Mouse (Mus musculus) olfactory bulb, adult 2 months (tissue): ENCODE measurements around the gene Col17a1. TPM values are rescaled to one million over a fixed set of nuclear protein-coding genes. Genes with fewer than 3 reads are reported as not detected.

Source experiments
- H3K27ac ChIP-seq: fragments of 200-500 bp; 2 replicates; pipeline ENCODE4 v1.5.1; 2012; ENCODE audit warnings: low read depth, low read length; ENCODE audit not compliant: insufficient read depth
- H3K4me1 ChIP-seq: fragments of 200-500 bp; 2 replicates; pipeline ENCODE4 v1.6.1; 2012; ENCODE audit warnings: low read length; ENCODE audit not compliant: control insufficient read depth, insufficient read depth
- H3K4me3 ChIP-seq: fragments of 200-500 bp; 2 replicates; pipeline ENCODE4 v1.5.1; 2012; ENCODE audit warnings: mild to moderate bottlenecking, low read depth, low read length, moderate library complexity; ENCODE audit not compliant: insufficient read depth
- CTCF ChIP-seq: fragments of 200-500 bp; IDR thresholded peaks from 2 replicates; pipeline ENCODE4 v1.5.1; 2012; ENCODE audit warnings: low read depth, mild to moderate bottlenecking, low read length, moderate library complexity; ENCODE audit not compliant: insufficient read depth
- POLR2A ChIP-seq: fragments of 200-500 bp; IDR thresholded peaks from 2 replicates; pipeline ENCODE4 v1.6.1; 2012; ENCODE audit warnings: mild to moderate bottlenecking, low read depth, low read length, moderate library complexity; ENCODE audit not compliant: insufficient read depth
- WGBS: fragments of 180-500 bp; shearing (Covaris S2); methylation state at CpG from one replicate; pipeline ENCODE4 v1.1.7; 2018; 5-methylcytosine and 5-hydroxymethylcytosine counted together
- polyA plus RNA-seq: library from polyadenylated mRNA; stranded (reverse); fragments of >200 nt; gene quantifications from 2 replicates; pipeline ENCODE4 v1.2.4, GENCODE M21; 2012; ENCODE audit warnings: low replicate concordance; ENCODE audit not compliant: missing spikeins, insufficient read depth, insufficient read length

Gene Col17a1
- polyA plus RNA-seq, 1 experiment, result not detected

GRCm38 (mm10) chr19:47650366-47651159, 41.3 kb downstream of the Col17a1 start:
- 84% methylated on average over 16 of the region's 16 CpGs for WGBS
- Histone ChIP-seq H3K4me1 (peaks cover 8% of the 10 kb centered on the region), H3K27ac (no peak overlapping the region), H3K4me3 (no peak overlapping the region)
- TF ChIP-seq POLR2A (no peak), CTCF (no peak)

DNA sequence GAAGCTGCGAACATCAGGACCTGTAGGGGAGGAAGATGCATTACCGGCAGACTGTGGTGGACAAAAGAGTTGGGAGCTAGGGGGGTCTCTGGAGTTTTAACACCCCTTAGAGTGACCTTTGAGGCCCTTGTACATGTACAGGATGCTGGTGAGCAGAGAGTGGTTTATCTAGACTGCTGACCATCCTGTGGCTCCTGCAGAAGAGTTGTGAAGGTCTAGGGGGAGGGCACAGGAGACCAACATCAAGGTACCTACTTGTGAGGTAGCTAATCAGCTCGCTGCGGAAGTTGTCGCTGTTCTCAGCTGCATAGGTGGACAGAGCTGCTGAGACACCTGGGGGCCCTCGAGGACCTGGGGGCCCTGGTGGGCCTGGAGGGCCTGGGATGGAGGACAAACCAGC, 42.8 kb downstream of the Col17a1 start:
- Histone ChIP-seq H3K27ac (no peak overlapping the region), H3K4me3 (no peak overlapping the region), H3K4me1 (no peaks in the 10 kb centered on the region)
- WGBS, result 96% methylated on average over 6 of the region's 6 CpGs
- TF ChIP-seq POLR2A (no peak), CTCF (no peak)

DNA sequence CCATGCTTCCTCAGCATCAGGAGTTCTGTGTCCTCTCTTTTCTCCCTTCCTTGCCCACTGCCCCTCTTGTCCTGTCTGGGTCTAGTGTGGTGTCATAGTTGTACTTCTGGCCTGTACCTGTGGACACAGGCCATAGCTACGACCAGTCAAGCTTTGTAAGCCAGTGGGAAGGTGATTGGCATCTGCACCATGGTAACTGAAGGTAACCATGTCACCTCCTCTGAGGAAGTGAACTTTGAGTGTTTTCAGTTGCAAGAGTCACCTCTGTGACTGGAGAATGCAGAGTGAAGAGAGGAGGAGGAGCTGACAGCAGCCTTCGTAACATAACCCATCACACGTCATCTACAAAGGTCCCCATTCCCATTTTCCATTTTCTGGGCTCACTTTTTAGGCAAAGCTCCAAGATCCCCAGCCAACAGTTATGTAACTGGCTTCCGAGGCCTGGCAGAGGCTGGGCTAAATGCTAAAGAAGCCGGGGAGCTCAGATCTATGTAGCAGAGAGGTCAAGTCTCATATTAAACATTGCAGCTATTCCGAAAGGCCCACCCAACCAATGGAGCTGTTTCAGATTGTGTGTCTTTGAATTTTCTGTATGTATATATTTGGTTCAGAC, 45.3 kb downstream of the Col17a1 start:
- no peak for TF ChIP-seq POLR2A
- TF ChIP-seq CTCF, result no peak
- no peak overlapping the region for H3K4me3 ChIP-seq
- WGBS, result 72% methylated on average over 6 of the region's 6 CpGs

GRCm38 (mm10) chr19:47645583-47645982, 46.3 kb downstream of the Col17a1 start:
- Histone ChIP-seq H3K4me1 (no peaks in the 10 kb centered on the region), H3K27ac (no peak overlapping the region), H3K4me3 (no peak overlapping the region)
- no peak for TF ChIP-seq POLR2A
- no peak for TF ChIP-seq CTCF
- 38% methylated on average over 6 of the region's 6 CpGs for WGBS

More for the DNA sequence above, 45.3 kb downstream of the Col17a1 start:
- H3K27ac ChIP-seq, result no peak overlapping the region
- H3K4me1 ChIP-seq, result no peaks in the 10 kb centered on the region

GRCm38 (mm10) chr19:47643910-47644309, 48.0 kb downstream of the Col17a1 start:
- Histone ChIP-seq H3K4me1 (no peaks in the 10 kb centered on the region), H3K27ac (no peak overlapping the region), H3K4me3 (no peak overlapping the region)
- 67% methylated on average over 2 of the region's 2 CpGs for WGBS
- TF ChIP-seq CTCF (no peak), POLR2A (no peak)

- TF ChIP-seq CTCF (no peak), POLR2A (no peak)
- no peak overlapping the region for H3K27ac ChIP-seq
- no peak overlapping the region for H3K4me3 ChIP-seq
- WGBS, result 68% methylated on average over 4 of the region's 4 CpGs
- H3K4me1 ChIP-seq, result no peaks in the 10 kb centered on the region
Observed at GRCm38 (mm10) chr19:47635380-47635779, 56.5 kb downstream of the Col17a1 start.

- no peak for TF ChIP-seq POLR2A
- no peak for TF ChIP-seq CTCF
- H3K4me3 ChIP-seq, result no peak overlapping the region
- WGBS, result 92% methylated on average over 5 of the region's 5 CpGs
- peaks cover 5% of the 10 kb centered on the region for H3K4me1 ChIP-seq
- H3K27ac ChIP-seq, result no peak overlapping the region
Observed at GRCm38 (mm10) chr19:47631799-47632198, 60.1 kb downstream of the Col17a1 start.

DNA sequence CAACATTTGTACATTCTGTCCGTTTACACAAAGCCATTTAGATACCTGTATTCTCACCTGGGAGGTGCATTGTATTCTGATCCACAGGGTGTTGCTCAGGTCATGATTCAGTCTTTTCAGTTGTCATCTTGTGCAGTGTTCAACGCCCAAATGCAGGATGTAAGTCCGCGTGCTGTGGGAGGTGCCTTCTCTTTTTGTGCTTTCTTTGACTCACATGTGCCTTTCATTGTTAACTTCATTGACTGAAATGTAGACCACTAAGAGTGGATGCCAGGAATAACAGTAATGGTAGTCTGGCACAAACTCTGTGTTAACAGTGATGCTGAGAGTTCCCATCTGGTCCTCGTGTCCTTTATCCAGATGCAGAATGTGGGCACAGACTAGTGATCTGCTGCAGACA, 61.5 kb downstream of the Col17a1 start:
- 70% methylated on average over 5 of the region's 5 CpGs for WGBS
- no peak for TF ChIP-seq CTCF
- TF ChIP-seq POLR2A, result no peak
- Histone ChIP-seq H3K4me3 (no peak overlapping the region), H3K4me1 (peaks cover 5% of the 10 kb centered on the region), H3K27ac (no peak overlapping the region)

DNA sequence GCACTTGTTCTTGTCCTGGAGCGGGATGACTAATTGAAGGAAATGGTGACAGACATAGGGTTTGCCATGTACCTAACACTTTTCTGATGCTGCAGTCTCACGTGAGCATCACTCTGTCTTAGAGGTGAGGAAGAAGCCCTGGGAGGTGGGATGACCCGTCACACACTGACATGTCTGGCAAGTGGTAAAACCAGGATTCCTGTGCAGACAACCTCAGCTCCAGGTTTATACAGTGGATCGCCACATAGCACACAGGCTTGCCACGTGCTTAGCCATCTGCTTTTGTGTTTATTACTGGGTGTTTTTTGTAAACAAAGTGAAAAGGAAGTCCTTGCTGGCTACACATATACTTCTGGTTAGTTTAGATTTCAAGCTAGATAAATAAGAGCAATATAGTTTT, 62.8 kb downstream of the Col17a1 start:
- no peak overlapping the region for H3K27ac ChIP-seq
- H3K4me1 ChIP-seq, result peaks cover 5% of the 10 kb centered on the region
- WGBS, result 87% methylated on average over 5 of the region's 5 CpGs
- TF ChIP-seq CTCF, result no peak
- no peak for TF ChIP-seq POLR2A
- no peak overlapping the region for H3K4me3 ChIP-seq

GRCm38 (mm10) chr19:47627450-47627849, 64.4 kb downstream of the Col17a1 start:
- no peak overlapping the region for H3K4me3 ChIP-seq
- no peak overlapping the region for H3K27ac ChIP-seq
- H3K4me1 ChIP-seq, result peaks cover 7% of the 10 kb centered on the region
- 69% methylated on average over 10 of the region's 10 CpGs for WGBS
- TF ChIP-seq POLR2A (no peak), CTCF (no peak)
